Mouse (Mus musculus): ENCODE measurements around the gene Arf6.

GRCm38 (mm10) chr12:69371854-69372671 is at the start of gene Arf6, which contains the start of gene Gm9887:
- TF ChIP-seq ZNF384 (IDR thresholded peaks at IDR 0.05; ENCODE audit: low read depth, low read length): no peak
- no peak for TF ChIP-seq MAFK (IDR thresholded peaks at IDR 0.05; ENCODE audit: insufficient read depth, low read depth, low read length)
- TF ChIP-seq HCFC1 (IDR thresholded peaks at IDR 0.05; ENCODE audit: borderline replicate concordance, insufficient read depth, low read length): 0 out of 2 replicates have a peak, but pooled peaks have one; percentile 13
- peak; percentile 10; the same call in 1 of the 2 replicates for TF ChIP-seq CHD2 (IDR thresholded peaks at IDR 0.05; ENCODE audit: low read depth, low read length)
